Mouse (Mus musculus): ENCODE measurements around the gene Pitpnc1.

GRCm38 (mm10) chr11:107408886-107409285 is 61.6 kb downstream of the Pitpnc1 start:
- TF ChIP-seq CTCF (IDR thresholded peaks at IDR 0.05; ENCODE audit: low read depth) (no peak), EP300 (IDR thresholded peaks at IDR 0.05; ENCODE audit: low read depth) (no peak)
